Mouse (Mus musculus): ENCODE measurements around the gene Slc5a3. TPM values are rescaled to one million over a fixed set of nuclear protein-coding genes. Genes with fewer than 3 reads are reported as not detected.

The Slc5a3 gene
- polyA plus RNA-seq, 1 experiment from 2014 or later, result 7.0 TPM

Other genes starting within 250 kb of the Slc5a3 start
- 119 and 122 TPM in 2 replicates for gene Mrps6, start 52 bp upstream of the Slc5a3 start, polyA plus RNA-seq (2016; fragmentation: Nextera tagmentation; extraction: Ambion mirVana)
- gene Gm49711, start within 50 bp of the Slc5a3 start, polyA plus RNA-seq (2016; fragmentation: Nextera tagmentation; extraction: Ambion mirVana), result 0.21 TPM in 1 of 2 replicates, not detected in the other
- 0.95 and 2.0 TPM in 2 replicates for gene Kcne2, start 234.1 kb downstream of the Slc5a3 start, polyA plus RNA-seq (2016; fragmentation: Nextera tagmentation; extraction: Ambion mirVana)
- 114 and 117 TPM in 2 replicates for gene Smim11, start 243.0 kb downstream of the Slc5a3 start, polyA plus RNA-seq (2016; fragmentation: Nextera tagmentation; extraction: Ambion mirVana)